Mouse (Mus musculus): ENCODE results near the gene Ank2.

- TF ChIP-seq CTCF (IDR thresholded peaks at IDR 0.05; ENCODE audit: insufficient read depth, low read length) (no peak), POLR2A (IDR thresholded peaks at IDR 0.05; ENCODE audit: borderline replicate concordance, extremely low read depth, low read depth, low read length) (no peak)
These were observed 495.2 kb downstream of the Ank2 start for GRCm38 (mm10) chr3:127003946-127004345.
